Mouse (Mus musculus): Measurements from ENCODE around the gene Gm16253. TPM values are rescaled to one million over a fixed set of nuclear protein-coding genes. Genes with fewer than 3 reads are reported as not detected.

The Gm16253 gene
- polyA plus RNA-seq, 1 experiment: not detected

GRCm38 (mm10) chr3:96558159-96558558 is 18.6 kb upstream of the Gm16253 start:
- TF ChIP-seq CTCF (IDR thresholded peaks at IDR 0.05; ENCODE audit: borderline replicate concordance, extremely low read depth, insufficient read depth, insufficient read length) (no peak), POLR2A (IDR thresholded peaks at IDR 0.05; ENCODE audit: borderline replicate concordance, extremely low read depth, insufficient read depth, insufficient read length, poor library complexity, severe bottlenecking) (no peak)
- DNase-seq (ENCODE audit: low read depth): no peak

GRCm38 (mm10) chr3:96558668-96559196 is 18.1 kb upstream of the Gm16253 start:
- TF ChIP-seq POLR2A (IDR thresholded peaks at IDR 0.05; ENCODE audit: borderline replicate concordance, extremely low read depth, insufficient read depth, insufficient read length, poor library complexity, severe bottlenecking) (no peak), CTCF (IDR thresholded peaks at IDR 0.05; ENCODE audit: borderline replicate concordance, extremely low read depth, insufficient read depth, insufficient read length) (no peak)
- DNase-seq (ENCODE audit: low read depth): no peak

GRCm38 (mm10) chr3:96559398-96559910 is 17.3 kb upstream of the Gm16253 start:
- TF ChIP-seq POLR2A (IDR thresholded peaks at IDR 0.05; ENCODE audit: borderline replicate concordance, extremely low read depth, insufficient read depth, insufficient read length, poor library complexity, severe bottlenecking): no peak
- TF ChIP-seq CTCF (IDR thresholded peaks at IDR 0.05; ENCODE audit: borderline replicate concordance, extremely low read depth, insufficient read depth, insufficient read length): no peak
- no peak for DNase-seq (ENCODE audit: low read depth)

GRCm38 (mm10) chr3:96559911-96560850 is 16.6 kb upstream of the Gm16253 start:
- DNase-seq (ENCODE audit: low read depth): no peak
- TF ChIP-seq POLR2A (IDR thresholded peaks at IDR 0.05; ENCODE audit: borderline replicate concordance, extremely low read depth, insufficient read depth, insufficient read length, poor library complexity, severe bottlenecking) (no peak), CTCF (IDR thresholded peaks at IDR 0.05; ENCODE audit: borderline replicate concordance, extremely low read depth, insufficient read depth, insufficient read length) (no peak)

- no peak for DNase-seq (ENCODE audit: low read depth)
- no peak for TF ChIP-seq CTCF (IDR thresholded peaks at IDR 0.05; ENCODE audit: borderline replicate concordance, extremely low read depth, insufficient read depth, insufficient read length)
- TF ChIP-seq POLR2A (IDR thresholded peaks at IDR 0.05; ENCODE audit: borderline replicate concordance, extremely low read depth, insufficient read depth, insufficient read length, poor library complexity, severe bottlenecking): no peak
These were observed 15.7 kb upstream of the Gm16253 start for GRCm38 (mm10) chr3:96560881-96561668.

- DNase-seq (ENCODE audit: low read depth): no peak
- TF ChIP-seq POLR2A (IDR thresholded peaks at IDR 0.05; ENCODE audit: borderline replicate concordance, extremely low read depth, insufficient read depth, insufficient read length, poor library complexity, severe bottlenecking) (no peak), CTCF (IDR thresholded peaks at IDR 0.05; ENCODE audit: borderline replicate concordance, extremely low read depth, insufficient read depth, insufficient read length) (no peak)
These were observed 14.7 kb upstream of the Gm16253 start for GRCm38 (mm10) chr3:96561946-96562681.

GRCm38 (mm10) chr3:96563267-96563666 is 13.5 kb upstream of the Gm16253 start:
- DNase-seq (ENCODE audit: low read depth): no peak
- no peak for TF ChIP-seq POLR2A (IDR thresholded peaks at IDR 0.05; ENCODE audit: borderline replicate concordance, extremely low read depth, insufficient read depth, insufficient read length, poor library complexity, severe bottlenecking)
- TF ChIP-seq CTCF (IDR thresholded peaks at IDR 0.05; ENCODE audit: borderline replicate concordance, extremely low read depth, insufficient read depth, insufficient read length): no peak

- TF ChIP-seq POLR2A (IDR thresholded peaks at IDR 0.05; ENCODE audit: borderline replicate concordance, extremely low read depth, insufficient read depth, insufficient read length, poor library complexity, severe bottlenecking) (no peak), CTCF (IDR thresholded peaks at IDR 0.05; ENCODE audit: borderline replicate concordance, extremely low read depth, insufficient read depth, insufficient read length) (no peak)
- DNase-seq (ENCODE audit: low read depth): no peak
These were observed 12.7 kb upstream of the Gm16253 start for GRCm38 (mm10) chr3:96563911-96564632.

GRCm38 (mm10) chr3:96564633-96565032 is 12.2 kb upstream of the Gm16253 start:
- no peak for TF ChIP-seq CTCF (IDR thresholded peaks at IDR 0.05; ENCODE audit: borderline replicate concordance, extremely low read depth, insufficient read depth, insufficient read length)
- TF ChIP-seq POLR2A (IDR thresholded peaks at IDR 0.05; ENCODE audit: borderline replicate concordance, extremely low read depth, insufficient read depth, insufficient read length, poor library complexity, severe bottlenecking): no peak
- no peak for DNase-seq (ENCODE audit: low read depth)

- DNase-seq (ENCODE audit: low read depth): no peak
- TF ChIP-seq POLR2A (IDR thresholded peaks at IDR 0.05; ENCODE audit: borderline replicate concordance, extremely low read depth, insufficient read depth, insufficient read length, poor library complexity, severe bottlenecking) (no peak), CTCF (IDR thresholded peaks at IDR 0.05; ENCODE audit: borderline replicate concordance, extremely low read depth, insufficient read depth, insufficient read length) (no peak)
These were observed 11.7 kb upstream of the Gm16253 start for GRCm38 (mm10) chr3:96565105-96565504.

All from brain, embryonic 14.5 days (tissue).